Mouse (Mus musculus) G1E (cell line): Measurements from ENCODE around the gene Rbms3.

Experiments used
- CTCF ChIP-seq: IDR thresholded peaks from 2 replicates; pipeline ENCODE4 v1.5.1; 2012; ENCODE audit warnings: low read depth, low read length, inconsistent platforms, mixed read lengths
- GATA1 ChIP-seq: IDR thresholded peaks from 2 replicates; pipeline ENCODE4 v1.6.1; 2012; ENCODE audit warnings: borderline replicate concordance, low read length, inconsistent platforms, mixed read lengths
- GATA2 ChIP-seq: IDR thresholded peaks from 2 replicates; pipeline ENCODE4 v1.6.1; 2012; ENCODE audit warnings: low read depth, low read length, inconsistent platforms, borderline replicate concordance
- POLR2AphosphoS5 ChIP-seq: IDR thresholded peaks from 2 replicates; pipeline ENCODE4 v1.6.1; 2012; ENCODE audit warnings: low read depth, low read length, inconsistent platforms; ENCODE audit not compliant: insufficient replicate concordance
- TAL1 ChIP-seq: conservative IDR thresholded peaks from 2 replicates; pipeline ENCODE4 v1.6.1; 2012; ENCODE audit warnings: low read depth, low read length, inconsistent platforms, mixed read lengths

DNA sequence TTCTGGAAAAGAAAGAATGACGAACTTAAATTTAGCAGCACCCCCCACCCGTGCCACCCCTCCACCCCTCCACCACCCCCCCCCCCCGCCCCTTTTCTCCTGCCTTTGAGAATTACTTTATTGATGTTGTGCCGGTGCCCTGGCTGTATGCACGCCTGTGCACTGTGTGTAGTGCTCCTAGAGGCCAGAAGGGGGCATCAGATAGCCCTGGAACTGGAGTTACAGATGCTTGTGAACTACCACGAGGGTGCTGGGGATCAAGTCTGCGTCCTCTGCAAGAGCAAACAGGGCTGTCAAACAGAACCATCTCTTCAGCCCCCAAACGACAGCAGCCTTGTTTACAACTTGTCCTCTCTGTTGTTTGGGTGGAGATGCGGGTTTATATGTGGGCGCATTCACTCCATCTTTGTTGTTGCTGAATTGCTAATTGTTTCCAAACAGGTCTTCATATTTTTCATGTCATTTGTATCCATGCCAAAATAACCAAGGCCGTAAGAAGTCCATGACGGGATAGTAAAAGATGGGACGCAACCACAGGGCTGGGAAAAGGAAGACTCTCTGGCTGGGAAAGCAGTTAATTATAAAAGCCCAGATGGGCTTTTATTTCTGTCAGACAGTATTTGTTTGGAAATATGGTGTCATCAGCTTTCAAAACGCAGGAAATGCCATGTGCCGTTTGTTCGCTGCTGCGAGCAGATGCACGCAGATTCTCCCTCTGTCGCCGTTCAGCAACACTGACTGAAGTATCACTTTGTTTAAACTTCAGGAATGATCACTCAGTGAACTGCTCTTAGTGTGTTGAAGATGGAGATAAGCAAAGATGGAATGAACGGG is 652.9 kb downstream of the Rbms3 start:
- TF ChIP-seq CTCF = no peak
- TF ChIP-seq POLR2AphosphoS5 = no peak
- no peak for TF ChIP-seq GATA1
- no peak for TF ChIP-seq GATA2
- TF ChIP-seq TAL1 = no peak
